Mouse (Mus musculus) gastrocnemius, postnatal 25 days (tissue): ENCODE data around the gene Oaz2. TPM values are rescaled to one million over a fixed set of nuclear protein-coding genes. Genes with fewer than 3 reads are reported as not detected.
A peak's percentile ranks its signal among the peaks of the same experiment; 100 is the strongest.
"Not testable (repeated sequence)": the region's sequence is repeated elsewhere in the genome, so short reads cannot be mapped to it uniquely, and the experiment has no call there.

Experiments used
- DNase-seq: peaks from one replicate; pipeline ENCODE4 v3.0.0; 2022
- total RNA-seq, 2 experiments: library from RNA; stranded (reverse); gene quantifications; 1 replicate in 1 of 2; 2 replicates in 1 of 2; pipeline ENCODE4 v1.2.3; 2021

Gene Oaz2
- total RNA-seq, 2 experiments from 2014 or later: 231 to 232 TPM

GRCm38 (mm10) chr9:65651957-65652356 lies 15.8 kb upstream of the Oaz2 start:
- not testable (repeated sequence) for DNase-seq

- no peak for DNase-seq
Measured at GRCm38 (mm10) chr9:65653741-65654140, 14.1 kb upstream of the Oaz2 start.

GRCm38 (mm10) chr9:65654700-65655237 lies 13.0 kb upstream of the Oaz2 start:
- no peak for DNase-seq

- no peak for DNase-seq
Measured at GRCm38 (mm10) chr9:65655540-65655939, 12.3 kb upstream of the Oaz2 start.

- DNase-seq: no peak
Measured at GRCm38 (mm10) chr9:65657218-65657617, 10.6 kb upstream of the Oaz2 start.

- no peak for DNase-seq
Measured at GRCm38 (mm10) chr9:65661029-65661428, 6.8 kb upstream of the Oaz2 start.

GRCm38 (mm10) chr9:65661493-65661892 lies 6.3 kb upstream of the Oaz2 start:
- no peak for DNase-seq

- no peak for DNase-seq
Measured at GRCm38 (mm10) chr9:65664163-65664562, 3.6 kb upstream of the Oaz2 start.

- peak; percentile 53 for DNase-seq
Measured at GRCm38 (mm10) chr9:65666042-65666441, 1.8 kb upstream of the Oaz2 start.

- peak; percentile 67 for DNase-seq
Measured at GRCm38 (mm10) chr9:65671431-65671931, 3.7 kb downstream of the Oaz2 start.

- no peak for DNase-seq
Measured at GRCm38 (mm10) chr9:65672996-65673395, 5.2 kb downstream of the Oaz2 start.

- no peak for DNase-seq
Measured at GRCm38 (mm10) chr9:65675461-65676357, 7.9 kb downstream of the Oaz2 start.

GRCm38 (mm10) chr9:65676358-65677118 lies 8.7 kb downstream of the Oaz2 start:
- peak; percentile 98 for DNase-seq

GRCm38 (mm10) chr9:65677119-65677462 lies 9.3 kb downstream of the Oaz2 start:
- no peak for DNase-seq

GRCm38 (mm10) chr9:65679181-65679761 lies 11.5 kb downstream of the Oaz2 start:
- DNase-seq: peak; percentile 80

GRCm38 (mm10) chr9:65680938-65681633 lies 13.3 kb downstream of the Oaz2 start:
- no peak for DNase-seq

GRCm38 (mm10) chr9:65681634-65681940 lies 13.8 kb downstream of the Oaz2 start:
- DNase-seq: no peak

- DNase-seq: no peak
Measured at GRCm38 (mm10) chr9:65682183-65682582, 14.4 kb downstream of the Oaz2 start.

GRCm38 (mm10) chr9:65682994-65683393 lies 15.2 kb downstream of the Oaz2 start:
- no peak for DNase-seq

GRCm38 (mm10) chr9:65684704-65685103 lies 16.9 kb downstream of the Oaz2 start:
- no peak for DNase-seq

GRCm38 (mm10) chr9:65689869-65690268 lies 22.1 kb downstream of the Oaz2 start:
- not testable (repeated sequence) for DNase-seq

GRCm38 (mm10) chr9:65692466-65692865 lies 24.7 kb downstream of the Oaz2 start:
- DNase-seq: no peak
